Mouse (Mus musculus) G1E (cell line): ENCODE results near the gene Pir. TPM values are rescaled to one million over a fixed set of nuclear protein-coding genes. Genes with fewer than 3 reads are reported as not detected.

Experiments
- ATAC-seq: 2 replicates; pipeline ENCODE4 v1.8.0; 2016; ENCODE audit warnings: mild to moderate bottlenecking; ENCODE audit not compliant: insufficient number of reproducible peaks, poor library complexity, low FRiP score, severe bottlenecking; ENCODE audit errors: extremely low read depth
- DNase-seq: peaks from one replicate; pipeline ENCODE4 v3.0.0; 2012; ENCODE audit warnings: low spot score
- H3K27me3 ChIP-seq: 2 replicates; pipeline ENCODE4 v1.6.1; 2012; ENCODE audit warnings: mild to moderate bottlenecking, low read length, inconsistent platforms; ENCODE audit not compliant: insufficient read depth
- H3K36me3 ChIP-seq: replicated peaks from 2 replicates; pipeline ENCODE3; 2012; ENCODE audit warnings: mild to moderate bottlenecking, inconsistent platforms
- H3K4me1 ChIP-seq: 2 replicates; pipeline ENCODE4 v1.6.1; 2012; ENCODE audit warnings: low read depth, low read length, inconsistent platforms, mixed read lengths; ENCODE audit not compliant: insufficient read depth
- H3K4me3 ChIP-seq: 2 replicates; pipeline ENCODE4 v1.5.1; 2012; ENCODE audit warnings: low read depth, mild to moderate bottlenecking, inconsistent platforms, low read length, moderate library complexity, mixed read lengths
- H3K9me3 ChIP-seq: replicated peaks from 2 replicates; pipeline ENCODE4 v1.6.1; 2012; ENCODE audit warnings: inconsistent platforms
- CTCF ChIP-seq: IDR thresholded peaks from 2 replicates; pipeline ENCODE4 v1.5.1; 2012; ENCODE audit warnings: low read depth, low read length, inconsistent platforms, mixed read lengths
- GATA1 ChIP-seq: IDR thresholded peaks from 2 replicates; pipeline ENCODE4 v1.6.1; 2012; ENCODE audit warnings: borderline replicate concordance, low read length, inconsistent platforms, mixed read lengths
- GATA2 ChIP-seq: IDR thresholded peaks from 2 replicates; pipeline ENCODE4 v1.6.1; 2012; ENCODE audit warnings: low read depth, low read length, inconsistent platforms, borderline replicate concordance
- POLR2AphosphoS5 ChIP-seq: IDR thresholded peaks from 2 replicates; pipeline ENCODE4 v1.6.1; 2012; ENCODE audit warnings: low read depth, low read length, inconsistent platforms; ENCODE audit not compliant: insufficient replicate concordance
- TAL1 ChIP-seq: conservative IDR thresholded peaks from 2 replicates; pipeline ENCODE4 v1.6.1; 2012; ENCODE audit warnings: low read depth, low read length, inconsistent platforms, mixed read lengths
- polyA plus RNA-seq: library from polyadenylated mRNA; stranded (reverse); fragments of >175 nt; gene quantifications from 2 replicates; pipeline ENCODE4 v1.2.3, GENCODE M21; 2012
- total RNA-seq, 2 experiments: library from RNA; stranded (forward) in 1 of 2; stranded (reverse) in 1 of 2; fragments of 200-1000 nt in 1 of 2; fragments of >200 nt in 1 of 2; fragmentation: Nextera tagmentation in 1 of 2; gene quantifications; 2 replicates each; pipeline ENCODE4 v1.2.3; 2014 to 2017

Gene Pir
- total and polyA plus RNA-seq, 3 experiments, result 0.22 TPM; not detected in 2

- H3K36me3 ChIP-seq, result no peaks in the 10 kb centered on the region
- H3K9me3 ChIP-seq, result no peaks in the 10 kb centered on the region
- no peak for ATAC-seq
- H3K4me1 ChIP-seq, result no peaks in the 10 kb centered on the region
- TF ChIP-seq CTCF (no peak), GATA2 (no peak), GATA1 (no peak)
- H3K27me3 ChIP-seq, result no peaks in the 10 kb centered on the region
- no peak for DNase-seq
- H3K4me3 ChIP-seq, result no peak overlapping the region
Measured at GRCm38 (mm10) chrX:164365153-164365865, 96.1 kb downstream of the Pir start.

GRCm38 (mm10) chrX:164370576-164370975, 101.4 kb downstream of the Pir start:
- DNase-seq, result no peak
- Histone ChIP-seq H3K4me3 (no peak overlapping the region), H3K4me1 (no peaks in the 10 kb centered on the region), H3K9me3 (no peaks in the 10 kb centered on the region), H3K27me3 (no peaks in the 10 kb centered on the region), H3K36me3 (no peaks in the 10 kb centered on the region)
- no peak for ATAC-seq
- TF ChIP-seq GATA2, result no peak
- TF ChIP-seq TAL1, result no peak
- no peak for TF ChIP-seq GATA1
- no peak for TF ChIP-seq POLR2AphosphoS5
- no peak for TF ChIP-seq CTCF

- Histone ChIP-seq H3K4me3 (no peak within 1 kb of the TSS), H3K9me3 (no peaks in the 10 kb centered on the region), H3K4me1 (no peaks in the 10 kb centered on the region), H3K36me3 (no peaks in the 10 kb centered on the region), H3K27me3 (no peaks in the 10 kb centered on the region)
- no peak for DNase-seq
- no peak for ATAC-seq
- TF ChIP-seq CTCF, result no peak
- no peak for TF ChIP-seq GATA2
- TF ChIP-seq TAL1, result no peak
- no peak for TF ChIP-seq GATA1
- no peak for TF ChIP-seq POLR2AphosphoS5
Measured at GRCm38 (mm10) chrX:164373081-164373480, 103.9 kb downstream of the Pir start, which contains the start of gene Vegfd. TSS of gene Vegfd (plus strand) at chrX:164373378.

- H3K27me3 ChIP-seq, result no peaks in the 10 kb centered on the region
- no peak for TF ChIP-seq GATA2
- DNase-seq (no peak), ATAC-seq (no peak)
- no peaks in the 10 kb centered on the region for H3K36me3 ChIP-seq
- H3K9me3 ChIP-seq, result no peaks in the 10 kb centered on the region
- no peak overlapping the region for H3K4me3 ChIP-seq
- no peaks in the 10 kb centered on the region for H3K4me1 ChIP-seq
Measured at GRCm38 (mm10) chrX:164374586-164374985, 105.4 kb downstream of the Pir start.

GRCm38 (mm10) chrX:164379721-164380120, 110.5 kb downstream of the Pir start:
- DNase-seq, result no peak
- Histone ChIP-seq H3K9me3 (no peaks in the 10 kb centered on the region), H3K27me3 (no peaks in the 10 kb centered on the region), H3K4me3 (no peak overlapping the region), H3K36me3 (no peaks in the 10 kb centered on the region), H3K4me1 (peaks cover 5% of the 10 kb centered on the region)
- ATAC-seq, result no peak
- no peak for TF ChIP-seq CTCF
- no peak for TF ChIP-seq GATA1
- no peak for TF ChIP-seq TAL1
- no peak for TF ChIP-seq GATA2
- no peak for TF ChIP-seq POLR2AphosphoS5

GRCm38 (mm10) chrX:164381618-164382408, 112.6 kb downstream of the Pir start:
- DNase-seq (peak; percentile 55), ATAC-seq (peak; percentile 99)
- H3K36me3 ChIP-seq, result no peaks in the 10 kb centered on the region
- no peaks in the 10 kb centered on the region for H3K27me3 ChIP-seq
- H3K4me3 ChIP-seq, result peak overlapping the region; percentile 63; the same call in 1 of the 2 replicates
- TF ChIP-seq GATA1 (no peak), CTCF (no peak), GATA2 (no peak), TAL1 (no peak), POLR2AphosphoS5 (no peak)
- H3K9me3 ChIP-seq, result no peaks in the 10 kb centered on the region
- peaks cover 5% of the 10 kb centered on the region for H3K4me1 ChIP-seq
